Mouse (Mus musculus): ENCODE data around the gene Clcn6.

- TF ChIP-seq MAFK (IDR thresholded peaks at IDR 0.05; ENCODE audit: insufficient read depth, low read depth, low read length) (no peak), CHD2 (IDR thresholded peaks at IDR 0.05; ENCODE audit: low read depth, low read length) (no peak), ZC3H11A (IDR thresholded peaks at IDR 0.05; ENCODE audit: borderline replicate concordance, low read depth, low read length) (no peak)
Observed at GRCm38 (mm10) chr4:147962781-147963180, 75.8 kb downstream of the Clcn6 start.
